Mouse (Mus musculus) MEL (cell line): ENCODE data around the gene Plpp4. TPM values are rescaled to one million over a fixed set of nuclear protein-coding genes. Genes with fewer than 3 reads are reported as not detected.

Experiments
- DNase-seq: peaks from one replicate; pipeline ENCODE4 v3.0.0; 2011; ENCODE audit warnings: low read depth, low spot score
- H3K27ac ChIP-seq: 2 replicates; pipeline ENCODE4 v1.5.1; 2012; ENCODE audit warnings: low read depth, mild to moderate bottlenecking, control low read depth, low read length, moderate library complexity; ENCODE audit not compliant: control insufficient read depth
- H3K27me3 ChIP-seq, 2 experiments: fragments of 150-350 bp in 1 of 2; sonication (generic) in 1 of 2; 2 replicates each; pipeline ENCODE4 v1.6.1; 2012; ENCODE audit warnings: low read length in 2 of 2, mild to moderate bottlenecking in 2 of 2, improper control_type of control experiment in 1 of 2, moderate library complexity in 1 of 2; ENCODE audit not compliant: insufficient read depth in 2 of 2, control insufficient read depth in 1 of 2
- H3K36me3 ChIP-seq, 2 experiments: 2 replicates each; pipeline ENCODE4 v1.6.1; 2012 to 2014; ENCODE audit warnings: low read length in 2 of 2, improper control_type of control experiment in 1 of 2, inconsistent platforms in 1 of 2, mild to moderate bottlenecking in 1 of 2; ENCODE audit not compliant: insufficient read depth in 2 of 2, control insufficient read depth in 1 of 2
- H3K4me1 ChIP-seq, 2 experiments: fragments of 150-350 bp in 1 of 2; sonication (generic) in 1 of 2; 2 replicates each; pipeline ENCODE4 v1.6.1; 2012; ENCODE audit warnings: low read length in 2 of 2, improper control_type of control experiment in 1 of 2, mild to moderate bottlenecking in 1 of 2; ENCODE audit not compliant: insufficient read depth in 2 of 2, control insufficient read depth in 1 of 2
- H3K4me3 ChIP-seq, 2 experiments: fragments of 150-350 bp in 1 of 2; sonication (generic) in 1 of 2; 2 replicates each; pipeline ENCODE4 v1.5.1; 2012; ENCODE audit warnings: low read depth in 2 of 2, low read length in 2 of 2, mild to moderate bottlenecking in 2 of 2, moderate library complexity in 2 of 2, control low read depth in 1 of 2, improper control_type of control experiment in 1 of 2; ENCODE audit not compliant: control insufficient read depth in 1 of 2, insufficient read depth in 1 of 2
- H3K79me2 ChIP-seq: 2 replicates; pipeline ENCODE4 v1.6.1; 2012; ENCODE audit warnings: mild to moderate bottlenecking, low read length, moderate library complexity; ENCODE audit not compliant: control insufficient read depth, poor library complexity, insufficient read depth
- H3K9ac ChIP-seq: 2 replicates; pipeline ENCODE4 v1.6.1; 2012; ENCODE audit warnings: low read depth, mild to moderate bottlenecking, control low read depth, low read length, moderate library complexity; ENCODE audit not compliant: control insufficient read depth, poor library complexity, severe bottlenecking
- H3K9me3 ChIP-seq: fragments of 150-350 bp; sonication (generic); replicated peaks from 2 replicates; pipeline ENCODE4 v1.6.1; 2012; ENCODE audit warnings: mild to moderate bottlenecking, low read length, improper control_type of control experiment, moderate library complexity; ENCODE audit not compliant: insufficient read depth
- CTCF ChIP-seq, 3 experiments: IDR thresholded peaks in 2 of 3; conservative IDR thresholded peaks in 1 of 3; 2 replicates each; pipeline ENCODE4 v1.5.1; 2011 to 2012; ENCODE audit warnings: low read length in 3 of 3, low read depth in 2 of 3, mild to moderate bottlenecking in 2 of 3, improper control_type of control experiment in 1 of 3, inconsistent platforms in 1 of 3, mixed read lengths in 1 of 3, moderate library complexity in 1 of 3; ENCODE audit not compliant: control insufficient read depth in 1 of 3, insufficient read depth in 1 of 3, poor library complexity in 1 of 3, severe bottlenecking in 1 of 3
- E2F4 ChIP-seq: IDR thresholded peaks from 2 replicates; pipeline ENCODE4 v1.6.1; 2011; ENCODE audit warnings: low read depth, low read length, improper control_type of control experiment, borderline replicate concordance
- ELF1 ChIP-seq: IDR thresholded peaks from 2 replicates; pipeline ENCODE4 v1.6.1; 2014; ENCODE audit warnings: low read depth, mild to moderate bottlenecking, inconsistent platforms, low read length, improper control_type of control experiment, moderate library complexity
- EP300 ChIP-seq, 2 experiments: IDR thresholded peaks; 2 replicates each; pipeline ENCODE4 v1.6.1; 2011; ENCODE audit warnings: improper control_type of control experiment in 2 of 2, low read length in 2 of 2, low read depth in 1 of 2, mild to moderate bottlenecking in 1 of 2
- ETS1 ChIP-seq: IDR thresholded peaks from 2 replicates; pipeline ENCODE4 v1.6.1; 2012; ENCODE audit warnings: low read depth, mild to moderate bottlenecking, inconsistent platforms, low read length, improper control_type of control experiment, moderate library complexity
- GABPA ChIP-seq: IDR thresholded peaks from 2 replicates; pipeline ENCODE4 v1.6.1; 2012; ENCODE audit warnings: low read depth, mild to moderate bottlenecking, inconsistent platforms, low read length, improper control_type of control experiment, moderate library complexity
- JUND ChIP-seq: IDR thresholded peaks from 2 replicates; pipeline ENCODE4 v1.6.1; 2011; ENCODE audit warnings: low read depth, mild to moderate bottlenecking, improper control_type of control experiment, low read length
- KAT2A ChIP-seq: conservative IDR thresholded peaks from 2 replicates; pipeline ENCODE4 v1.6.1; 2012; ENCODE audit warnings: low read depth, low read length, improper control_type of control experiment, inconsistent platforms
- MAFK ChIP-seq: IDR thresholded peaks from 2 replicates; pipeline ENCODE4 v1.6.1; 2011; ENCODE audit warnings: low read depth, mild to moderate bottlenecking, low read length, improper control_type of control experiment, borderline replicate concordance
- MAZ ChIP-seq: IDR thresholded peaks from 2 replicates; pipeline ENCODE4 v1.6.1; 2012; ENCODE audit warnings: low read depth, mild to moderate bottlenecking, inconsistent platforms, low read length, improper control_type of control experiment
- MEF2A ChIP-seq: IDR thresholded peaks from 2 replicates; pipeline ENCODE4 v1.6.1; 2014; ENCODE audit warnings: low read depth, mild to moderate bottlenecking, inconsistent platforms, low read length, improper control_type of control experiment; ENCODE audit not compliant: poor library complexity, insufficient replicate concordance, severe bottlenecking; ENCODE audit errors: extremely low read depth
- MXI1 ChIP-seq: IDR thresholded peaks from 2 replicates; pipeline ENCODE4 v1.6.1; 2011; ENCODE audit warnings: mild to moderate bottlenecking, low read depth, low read length, improper control_type of control experiment
- MYB ChIP-seq: IDR thresholded peaks from 2 replicates; pipeline ENCODE4 v1.6.1; 2011; ENCODE audit warnings: mild to moderate bottlenecking, low read depth, low read length, improper control_type of control experiment
- POLR2A ChIP-seq, 2 experiments: IDR thresholded peaks; 2 replicates each; pipeline ENCODE4 v1.6.1; 2011 to 2012; ENCODE audit warnings: low read length in 2 of 2, mild to moderate bottlenecking in 2 of 2, control low read depth in 1 of 2, improper control_type of control experiment in 1 of 2, low read depth in 1 of 2, moderate library complexity in 1 of 2; ENCODE audit not compliant: control insufficient read depth in 1 of 2, insufficient read depth in 1 of 2, poor library complexity in 1 of 2
- POLR2AphosphoS5 ChIP-seq: IDR thresholded peaks from 2 replicates; pipeline ENCODE4 v1.6.1; 2012; ENCODE audit warnings: low read depth, borderline replicate concordance, mild to moderate bottlenecking, inconsistent platforms, low read length, moderate library complexity, mixed read lengths
- RAD21 ChIP-seq: IDR thresholded peaks from 2 replicates; pipeline ENCODE4 v1.6.1; 2011; ENCODE audit warnings: mild to moderate bottlenecking, low read depth, low read length, improper control_type of control experiment
- TBP ChIP-seq: IDR thresholded peaks from 2 replicates; pipeline ENCODE4 v1.8.0; 2011; ENCODE audit warnings: low read depth, low read length, improper control_type of control experiment
- TCF12 ChIP-seq: IDR thresholded peaks from 2 replicates; pipeline ENCODE4 v1.6.1; 2014; ENCODE audit warnings: low read depth, mild to moderate bottlenecking, inconsistent platforms, low read length, improper control_type of control experiment, moderate library complexity
- USF1 ChIP-seq: IDR thresholded peaks from 2 replicates; pipeline ENCODE4 v1.6.1; 2014; ENCODE audit warnings: low read depth, mild to moderate bottlenecking, inconsistent platforms, low read length, improper control_type of control experiment, moderate library complexity
- ZKSCAN1 ChIP-seq: IDR thresholded peaks from 2 replicates; pipeline ENCODE4 v1.6.1; 2012; ENCODE audit warnings: low read depth, mild to moderate bottlenecking, inconsistent platforms, low read length, improper control_type of control experiment, moderate library complexity
- ZMIZ1 ChIP-seq: IDR thresholded peaks from 2 replicates; pipeline ENCODE4 v1.6.1; 2012; ENCODE audit warnings: low read depth, mild to moderate bottlenecking, inconsistent platforms, low read length, improper control_type of control experiment, moderate library complexity
- ZNF384 ChIP-seq: IDR thresholded peaks from 2 replicates; pipeline ENCODE4 v1.6.1; 2012; ENCODE audit warnings: low read depth, mild to moderate bottlenecking, inconsistent platforms, low read length, improper control_type of control experiment
- polyA plus RNA-seq, 2 experiments: library from polyadenylated mRNA; stranded (reverse) in 1 of 2; unstranded in 1 of 2; fragments of >175 nt in 1 of 2; fragments of >200 nt in 1 of 2; gene quantifications; 2 replicates each; pipeline versions ENCODE4 v1.2.1 to v1.2.4; 2012; ENCODE audit warnings: low replicate concordance in 2 of 2, low read depth in 1 of 2; ENCODE audit not compliant: insufficient read length in 2 of 2, insufficient read depth in 1 of 2, missing spikeins in 1 of 2
- total RNA-seq: library from RNA; depleted of rRNA; stranded (reverse); fragments of 300-350 nt; gene quantifications from 2 replicates; pipeline ENCODE4 v1.2.3, GENCODE M21; 2012

Gene Plpp4
- total and polyA plus RNA-seq, 3 experiments, result not detected

DNA sequence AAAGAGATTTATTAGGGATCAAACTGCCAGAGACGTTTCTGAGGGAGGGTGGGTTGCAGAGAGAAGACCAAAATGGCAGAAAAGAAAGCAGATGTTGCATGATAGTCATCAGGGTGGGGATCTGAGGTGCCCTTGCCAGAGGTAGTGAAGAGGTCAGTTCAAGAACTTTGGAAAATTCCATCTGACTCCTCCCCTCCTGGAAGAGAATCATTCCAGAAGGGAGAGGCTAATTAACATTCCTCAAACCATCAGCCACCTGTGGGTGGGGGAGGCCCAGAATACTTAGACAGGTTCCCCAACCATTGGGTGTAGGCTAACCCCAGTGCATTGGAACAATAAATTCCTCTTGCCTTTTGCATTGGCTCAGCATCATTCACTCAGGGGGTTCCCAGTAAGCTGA lies 164.3 kb downstream of the Plpp4 start (continued):
- TF ChIP-seq EP300 (IDR thresholded peaks at IDR 0.05; ENCODE audit: low read depth in 1 of 2, low read length in 2 of 2) (no peak), ZMIZ1 (no peak)

DNA sequence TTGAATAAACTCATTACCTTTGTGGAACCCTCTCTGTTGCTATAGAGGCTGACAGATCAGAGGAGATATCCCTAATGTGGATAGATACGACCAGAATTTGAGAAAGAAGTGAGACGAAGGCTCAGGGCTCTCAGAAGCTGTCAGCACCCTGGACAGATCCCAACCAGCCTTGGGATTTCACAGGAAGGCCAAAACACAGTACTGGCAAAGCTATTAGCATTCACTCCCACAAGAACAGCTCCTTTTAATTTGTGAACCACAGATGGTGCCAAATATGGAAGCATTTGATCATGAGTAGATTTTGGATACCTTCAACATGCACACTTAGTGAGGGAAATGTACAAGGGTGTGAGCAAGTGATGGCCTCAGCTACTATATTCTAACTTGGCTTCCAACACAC lies 168.7 kb downstream of the Plpp4 start:
- peak; percentile 9 for DNase-seq
- H3K27ac ChIP-seq, result no peak overlapping the region

DNA sequence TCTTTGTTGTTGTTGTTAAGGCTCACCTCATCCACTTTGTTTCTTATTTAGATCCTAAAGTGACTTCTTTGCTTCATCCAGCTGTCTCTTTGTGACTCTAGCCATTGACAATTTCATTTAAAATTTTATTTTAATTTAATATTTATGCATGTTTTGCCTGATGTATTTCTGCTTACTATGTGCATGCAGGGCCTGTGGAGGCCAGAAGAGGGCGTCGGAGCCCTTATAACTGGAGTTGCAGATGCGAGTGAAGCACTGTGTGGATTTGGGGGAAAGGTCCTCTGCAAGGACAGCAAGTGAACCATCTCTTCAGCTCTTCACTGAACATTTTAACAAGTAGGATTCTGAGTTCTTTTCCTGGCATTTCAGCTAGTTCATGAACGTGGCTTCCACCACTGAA lies 172.0 kb downstream of the Plpp4 start:
- Histone ChIP-seq H3K4me3 (no peak overlapping the region), H3K9ac (no peak overlapping the region), H3K27me3 (no peaks in the 10 kb centered on the region), H3K36me3 (no peaks in the 10 kb centered on the region), H3K4me1 (no peaks in the 10 kb centered on the region), H3K27ac (no peak overlapping the region), H3K9me3 (no peaks in the 10 kb centered on the region), H3K79me2 (no peaks in the 10 kb centered on the region)
- DNase-seq, result no peak
- TF ChIP-seq KAT2A, result no peak
- TF ChIP-seq ETS1, result no peak
- no peak for TF ChIP-seq MYB
- TF ChIP-seq USF1, result no peak
- TF ChIP-seq E2F4, result no peak
- no peak for TF ChIP-seq TCF12
- no peak for TF ChIP-seq MEF2A
- TF ChIP-seq RAD21, result no peak
- TF ChIP-seq MAFK, result no peak
- TF ChIP-seq ELF1, result no peak
- TF ChIP-seq MAZ, result no peak
- no peak for TF ChIP-seq POLR2A (IDR thresholded peaks at IDR 0.05; ENCODE audit: control insufficient read depth in 1 of 2, insufficient read depth in 1 of 2, low read depth in 1 of 2, low read length in 2 of 2, poor library complexity in 1 of 2)

More for the DNA sequence above, 168.7 kb downstream of the Plpp4 start:
- TF ChIP-seq MYB, result no peak
- no peak for TF ChIP-seq CTCF (IDR thresholded peaks at IDR 0.05 in 2 of 3, conservative IDR thresholded peaks at IDR 0.05 in 1 of 3; ENCODE audit: control insufficient read depth in 1 of 3, insufficient read depth in 1 of 3, low read depth in 2 of 3, low read length in 3 of 3, poor library complexity in 1 of 3, severe bottlenecking in 1 of 3)
- no peak for TF ChIP-seq TBP
- no peak for TF ChIP-seq JUND
- TF ChIP-seq ZMIZ1, result no peak
- no peak for TF ChIP-seq GABPA
- TF ChIP-seq MXI1, result no peak
- no peak for TF ChIP-seq POLR2AphosphoS5
- no peak for TF ChIP-seq ZNF384
- no peak for TF ChIP-seq ZKSCAN1
- H3K27me3 ChIP-seq, result no peaks in the 10 kb centered on the region
- no peaks in the 10 kb centered on the region for H3K9me3 ChIP-seq
- H3K9ac ChIP-seq, result no peak overlapping the region
- no peaks in the 10 kb centered on the region for H3K79me2 ChIP-seq
- no peak overlapping the region for H3K4me3 ChIP-seq
- no peaks in the 10 kb centered on the region for H3K4me1 ChIP-seq
- H3K36me3 ChIP-seq, result no peaks in the 10 kb centered on the region
